Mouse (Mus musculus) lung, postnatal 0 days (tissue): Measurements from ENCODE around the gene Lgr6.

Source experiments
- CTCF ChIP-seq: IDR thresholded peaks from 2 replicates; pipeline ENCODE4 v1.5.1; 2016; ENCODE audit warnings: antibody characterized with exemption, mild to moderate bottlenecking
- EP300 ChIP-seq: IDR thresholded peaks from 2 replicates; pipeline ENCODE4 v1.6.1; 2016; ENCODE audit warnings: antibody characterized with exemption, mild to moderate bottlenecking, control low read depth

GRCm38 (mm10) chr1:135089626-135090025 lies 15.4 kb downstream of the Lgr6 start:
- TF ChIP-seq CTCF: no peak
- no peak for TF ChIP-seq EP300
